ENCODE assay signal across 18 mouse cellular contexts in the genomic region with DNA sequence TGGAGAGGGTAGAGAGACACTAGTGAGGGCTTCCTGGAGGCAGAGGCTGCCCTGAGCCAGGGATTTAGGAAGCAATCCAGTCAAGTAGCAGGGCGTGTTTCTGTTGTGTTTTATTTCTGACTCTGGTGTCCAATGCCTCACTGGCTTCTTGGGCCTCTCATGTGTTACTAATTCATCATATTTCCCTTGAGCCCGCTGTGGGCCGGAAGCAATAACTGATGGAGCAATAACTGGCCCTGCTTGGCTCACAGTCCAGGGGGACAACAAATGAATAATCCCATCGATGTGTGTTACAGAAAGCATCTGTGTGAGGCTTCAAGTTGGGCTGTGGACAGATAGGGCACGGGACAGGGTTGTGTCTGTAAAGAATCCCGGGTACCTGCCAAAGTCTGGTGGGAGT. TPM values are rescaled to one million over a fixed set of nuclear protein-coding genes. Genes with fewer than 3 reads are reported as not detected.
DNase-seq lines count a peak whose midpoint lies in the region; ATAC-seq and TF ChIP-seq lines count a peak whose summit lies in the region.
"Had no signal": no experiment of that assay in that cellular context is flagged by ENCODE, and none has a peak within 500 bp of the region (broad histone marks: within the 10 kb centered on the region; RNA-seq: fewer than 3 reads in every experiment).

No protein-coding gene starts in this region.

- H3K4me1 ChIP-seq in heart, embryonic 12.5 days (replicated peaks), result peaks cover 39% of the 10 kb centered on the region
- 0 out of 2 replicates have a peak, but pooled peaks cover 2% of the 10 kb centered on the region for H3K4me1 ChIP-seq in stomach, postnatal 0 days (replicated peaks; ENCODE audit: control insufficient read depth, insufficient read depth)

- intact Hi-C loops in gastrocnemius, adult 2 months (cut with DNase I), result no loop called here

- H3K4me3 ChIP-seq in heart, embryonic 12.5 days, result no peak overlapping the region
- H3K4me3 ChIP-seq in gastrocnemius, adult 2 months, result no peak overlapping the region
- H3K4me3 ChIP-seq in stomach, postnatal 0 days (ENCODE audit: low read depth, low read length), result no peak overlapping the region
- H3K4me3 ChIP-seq: forebrain, embryonic 10.5 days; heart, embryonic 15.5 days; layer of hippocampus, adult 2 months; stomach, embryonic 15.5 days had no signal

- ATAC-seq in heart, embryonic 12.5 days (ENCODE audit: insufficient number of reproducible peaks, low FRiP score), result no peak
- ATAC-seq in stomach, postnatal 0 days (ENCODE audit: low FRiP score, low TSS enrichment), result peak; percentile 2; the same call in 1 of the 2 replicates
- ATAC-seq: hindbrain, embryonic 16.5 days had no signal

- H3K27ac ChIP-seq in heart, embryonic 12.5 days (ENCODE audit: poor library complexity, severe bottlenecking), result no peak overlapping the region
- H3K27ac ChIP-seq in gastrocnemius, adult 2 months, result peak overlapping the region; percentile 55
- no peak overlapping the region for H3K27ac ChIP-seq in stomach, postnatal 0 days (replicated peaks)
- H3K27ac ChIP-seq: forebrain, embryonic 10.5 days; heart, embryonic 15.5 days; layer of hippocampus, adult 2 months; stomach, embryonic 15.5 days had no signal

- TF ChIP-seq EP300 in stomach, postnatal 0 days (optimal IDR thresholded peaks at IDR 0.05), result no peak

- no peak overlapping the region for H3K4me2 ChIP-seq in heart, embryonic 12.5 days
- no peak overlapping the region for H3K4me2 ChIP-seq in stomach, postnatal 0 days (replicated peaks; ENCODE audit: low read depth)
- H3K4me2 ChIP-seq: heart, embryonic 15.5 days; midbrain, embryonic 11.5 days; stomach, embryonic 15.5 days had no signal

- peaks cover 30% of the 10 kb centered on the region for H3K27me3 ChIP-seq in heart, embryonic 12.5 days (replicated peaks)
- H3K27me3 ChIP-seq in stomach, postnatal 0 days (ENCODE audit: control insufficient read depth, insufficient read depth, low read length), result no peaks in the 10 kb centered on the region
- H3K27me3 ChIP-seq: stomach, embryonic 15.5 days had no signal

- WGBS in heart, embryonic 12.5 days, result 83% methylated on average over 6 of the region's 6 CpGs
- 54% methylated on average over 6 of the region's 6 CpGs for WGBS in stomach, postnatal 0 days

- no peak for TF ChIP-seq CTCF in gastrocnemius, adult 2 months (IDR thresholded peaks at IDR 0.05)
- TF ChIP-seq CTCF in stomach, postnatal 0 days (IDR thresholded peaks at IDR 0.05; ENCODE audit: low read depth), result no peak

- peaks cover 35% of the 10 kb centered on the region for H3K36me3 ChIP-seq in heart, embryonic 12.5 days
- peaks cover 19% of the 10 kb centered on the region for H3K36me3 ChIP-seq in stomach, postnatal 0 days (ENCODE audit: control insufficient read depth, insufficient read depth, low read length)

- no peak overlapping the region for H3K9ac ChIP-seq in heart, embryonic 12.5 days
- no peak overlapping the region for H3K9ac ChIP-seq in stomach, postnatal 0 days (ENCODE audit: low read length)
- H3K9ac ChIP-seq: heart, embryonic 15.5 days; stomach, embryonic 15.5 days had no signal

- H3K9me3 ChIP-seq in heart, embryonic 12.5 days (replicated peaks), result no peaks in the 10 kb centered on the region
- H3K9me3 ChIP-seq in stomach, postnatal 0 days (ENCODE audit: control insufficient read depth, low read length), result no peaks in the 10 kb centered on the region
- H3K9me3 ChIP-seq: forebrain, embryonic 10.5 days; heart, embryonic 15.5 days; stomach, embryonic 15.5 days had no signal

- DNase-seq in heart, adult 18-20 months, result peak; percentile 68 to 83
- peak; percentile 55 for DNase-seq in lung, postnatal 36 days
- DNase-seq in lung, adult 18-20 months, result no peak
- peak; percentile 66 for DNase-seq in gastrocnemius, adult 2 months
- DNase-seq in stomach, postnatal 0 days (ENCODE audit: low spot score), result no peak
- no peak for DNase-seq in cerebellum, postnatal 10 days
- DNase-seq: cerebellum, adult 9-10 months; kidney, adult 8-10 months; thymus, postnatal 25 days had no signal

RNA-seq across cellular contexts. Expression of a gene that starts 6.1 kb away (rescaled TPM):
- 1 to 10 TPM; 1.5 TPM for total RNA-seq in heart, adult 18-20 months (2021)
- 0.28 and 0.34 TPM in 2 replicates for polyA plus RNA-seq in heart, embryonic 12.5 days (2016; fragmentation: Nextera tagmentation; extraction: Ambion mirVana)
- under 1 TPM; 0.67 to 0.79 TPM for total RNA-seq in gastrocnemius, adult 2 months (2021)
- polyA plus RNA-seq in stomach, postnatal 0 days (2015; fragmentation: Nextera tagmentation; extraction: Ambion mirVana), result 1.5 and 1.6 TPM in 2 replicates

RNA-seq across cellular contexts. Expression of a gene that starts 11.6 kb away (rescaled TPM):
- total RNA-seq in heart, adult 18-20 months (2021), result 100 to 1,000 TPM; 166 to 200 TPM
- 83.6 and 95.0 TPM in 2 replicates for polyA plus RNA-seq in heart, embryonic 12.5 days (2016; fragmentation: Nextera tagmentation; extraction: Ambion mirVana)
- total RNA-seq in gastrocnemius, adult 2 months (2021), result 100 to 1,000 TPM; 290 to 400 TPM
- polyA plus RNA-seq in stomach, postnatal 0 days (2015; fragmentation: Nextera tagmentation; extraction: Ambion mirVana), result 49.1 and 58.7 TPM in 2 replicates

RNA-seq across cellular contexts. Expression of a gene that starts 20.8 kb away (rescaled TPM):
- total RNA-seq in heart, adult 18-20 months (2021), result under 1 TPM in 1 of 2 experiments, not detected in 1; 0.47 TPM
- 2.3 and 4.3 TPM in 2 replicates for polyA plus RNA-seq in heart, embryonic 12.5 days (2016; fragmentation: Nextera tagmentation; extraction: Ambion mirVana)
- not detected for total RNA-seq in gastrocnemius, adult 2 months (2021)
- polyA plus RNA-seq in stomach, postnatal 0 days (2015; fragmentation: Nextera tagmentation; extraction: Ambion mirVana), result 7.3 and 7.4 TPM in 2 replicates
- total RNA-seq: liver, adult 2 months had no signal

RNA-seq across cellular contexts. Expression of a gene that starts 32.1 kb away (rescaled TPM):
- 1 to 10 TPM; 3.7 to 4.0 TPM for total RNA-seq in heart, adult 18-20 months (2021)
- polyA plus RNA-seq in heart, embryonic 12.5 days (2016; fragmentation: Nextera tagmentation; extraction: Ambion mirVana), result 3.5 and 4.2 TPM in 2 replicates
- under 1 TPM; 0.74 to 0.86 TPM for total RNA-seq in gastrocnemius, adult 2 months (2021)
- 4.7 and 4.8 TPM in 2 replicates for polyA plus RNA-seq in stomach, postnatal 0 days (2015; fragmentation: Nextera tagmentation; extraction: Ambion mirVana)
- total RNA-seq: MEL had no signal

RNA-seq across cellular contexts. Expression of a gene that starts 37.2 kb away (rescaled TPM):
- 1 to 10 TPM; 8.7 to 9.4 TPM for total RNA-seq in heart, adult 18-20 months (2021)
- polyA plus RNA-seq in heart, embryonic 12.5 days (2016; fragmentation: Nextera tagmentation; extraction: Ambion mirVana), result 14.3 and 15.2 TPM in 2 replicates
- total RNA-seq in gastrocnemius, adult 2 months (2021), result 1 to 10 TPM in 1 of 2 experiments, under 1 TPM in 1; 0.99 to 1.7 TPM
- 3.5 and 5.1 TPM in 2 replicates for polyA plus RNA-seq in stomach, postnatal 0 days (2015; fragmentation: Nextera tagmentation; extraction: Ambion mirVana)

Comparison
In these comparisons a context has a peak if more than half of its experiments do, and no peak if none do; other contexts are left out.
1. DNase-seq: peak in heart, adult 18-20 months (2 of 2), lung, postnatal 36 days (single experiment) and gastrocnemius, adult 2 months (single experiment); none in lung, adult 18-20 months (0 of 2), stomach, postnatal 0 days (single experiment) and cerebellum, postnatal 10 days (0 of 2).